Mouse (Mus musculus) neural tube, embryonic 15.5 days (tissue): ENCODE measurements around the gene Skp1a. TPM values are rescaled to one million over a fixed set of nuclear protein-coding genes. Genes with fewer than 3 reads are reported as not detected.

ENCODE experiments used
- ATAC-seq: fragments of 200-750 bp; cut with Nextera tagmentation; 2 replicates; pipeline ENCODE4 v1.8.0; 2017; ENCODE audit warnings: mild to moderate bottlenecking, moderate TSS enrichment, moderate library complexity; ENCODE audit not compliant: low FRiP score
- H3K27ac ChIP-seq: fragments of 300-500 bp; sonication (generic); replicated peaks from 2 replicates; pipeline ENCODE4 v1.5.1; 2015; ENCODE audit warnings: mild to moderate bottlenecking, inconsistent platforms
- H3K27me3 ChIP-seq: fragments of 300-500 bp; sonication (generic); replicated peaks from 2 replicates; pipeline ENCODE4 v1.6.1; 2015; ENCODE audit warnings: inconsistent platforms
- H3K36me3 ChIP-seq: fragments of 300-500 bp; sonication (generic); 2 replicates; pipeline ENCODE4 v1.6.1; 2015; ENCODE audit warnings: inconsistent platforms
- H3K4me1 ChIP-seq: fragments of 300-500 bp; sonication (generic); 2 replicates; pipeline ENCODE4 v1.6.1; 2015; ENCODE audit warnings: inconsistent platforms
- H3K4me2 ChIP-seq: fragments of 300-500 bp; sonication (generic); 2 replicates; pipeline ENCODE4 v1.6.1; 2015; ENCODE audit warnings: inconsistent platforms, mild to moderate bottlenecking, moderate library complexity
- H3K4me3 ChIP-seq: fragments of 300-500 bp; sonication (generic); replicated peaks from 2 replicates; pipeline ENCODE4 v1.5.1; 2015; ENCODE audit warnings: mild to moderate bottlenecking, inconsistent platforms
- H3K9ac ChIP-seq: fragments of 300-500 bp; sonication (generic); replicated peaks from 2 replicates; pipeline ENCODE4 v1.6.1; 2015; ENCODE audit warnings: mild to moderate bottlenecking, inconsistent platforms
- H3K9me3 ChIP-seq: fragments of 300-500 bp; sonication (generic); replicated peaks from 2 replicates; pipeline ENCODE4 v1.6.1; 2016; ENCODE audit warnings: inconsistent platforms
- WGBS: fragments of 180-500 bp; shearing (Covaris S2); methylation state at CpG from one replicate; pipeline ENCODE4 v1.1.7; 2015; ENCODE audit warnings: mixed read lengths; 5-methylcytosine and 5-hydroxymethylcytosine counted together
- polyA plus RNA-seq: library from polyadenylated mRNA; unstranded; fragments of >200 nt; fragmentation: Nextera tagmentation; extraction: Ambion mirVana; gene quantifications from 2 replicates; pipeline ENCODE4 v1.2.1, GENCODE M21; 2015

The Skp1a gene
- polyA plus RNA-seq, 1 experiment from 2014 or later, result 1,082 TPM

DNA sequence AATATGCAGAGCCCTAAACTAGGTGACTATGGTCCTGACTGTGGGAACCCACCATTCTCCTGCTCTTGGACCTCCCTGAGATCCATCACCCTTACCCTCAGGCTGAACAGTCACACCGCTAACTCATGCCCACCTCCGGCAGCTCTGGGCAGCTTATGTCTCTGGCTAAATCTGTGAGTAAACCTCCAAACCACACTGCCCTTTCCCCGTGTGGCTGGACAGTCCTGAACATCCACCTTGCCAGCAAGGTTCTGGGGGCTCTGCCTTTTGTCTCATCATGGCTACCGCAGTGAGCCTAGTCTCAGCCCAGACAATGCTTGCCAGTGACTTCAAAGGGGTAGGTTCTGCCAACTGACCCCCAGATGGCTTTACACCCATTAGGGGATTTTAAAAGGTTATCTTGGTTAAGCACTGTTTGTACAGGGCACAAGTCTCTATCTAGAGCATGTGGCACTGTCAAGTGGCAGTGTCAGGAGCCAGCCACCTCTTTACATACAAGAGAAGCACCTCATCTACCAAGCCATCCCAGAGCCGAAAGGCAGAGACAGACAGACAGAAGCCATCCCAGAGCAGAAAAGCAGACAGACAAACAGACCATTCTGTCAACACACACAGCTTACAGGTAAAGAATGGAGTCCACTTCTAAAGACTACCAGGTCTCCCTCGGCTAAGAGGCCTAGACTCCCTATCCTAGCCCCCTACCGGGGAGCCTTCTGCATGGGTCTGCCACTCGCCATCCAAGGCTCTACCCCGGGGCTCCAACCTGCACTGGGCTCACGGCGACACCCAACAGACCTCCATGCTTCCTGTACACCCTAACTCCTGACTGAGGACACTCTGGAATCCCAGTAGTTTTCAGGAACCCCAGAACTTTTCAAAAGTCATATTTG lies 49.0 kb downstream of the Skp1a start:
- H3K4me2 ChIP-seq, result no peak overlapping the region
- no peaks in the 10 kb centered on the region for H3K9me3 ChIP-seq
- peaks cover 24% of the 10 kb centered on the region for H3K4me1 ChIP-seq
- H3K4me3 ChIP-seq, result no peak overlapping the region
- no peak overlapping the region for H3K9ac ChIP-seq
- H3K36me3 ChIP-seq, result no peaks in the 10 kb centered on the region
- WGBS, result 89% methylated on average over 11 of the region's 11 CpGs
- peaks cover 28% of the 10 kb centered on the region for H3K27me3 ChIP-seq
- H3K27ac ChIP-seq, result no peak overlapping the region
- no peak for ATAC-seq

DNA sequence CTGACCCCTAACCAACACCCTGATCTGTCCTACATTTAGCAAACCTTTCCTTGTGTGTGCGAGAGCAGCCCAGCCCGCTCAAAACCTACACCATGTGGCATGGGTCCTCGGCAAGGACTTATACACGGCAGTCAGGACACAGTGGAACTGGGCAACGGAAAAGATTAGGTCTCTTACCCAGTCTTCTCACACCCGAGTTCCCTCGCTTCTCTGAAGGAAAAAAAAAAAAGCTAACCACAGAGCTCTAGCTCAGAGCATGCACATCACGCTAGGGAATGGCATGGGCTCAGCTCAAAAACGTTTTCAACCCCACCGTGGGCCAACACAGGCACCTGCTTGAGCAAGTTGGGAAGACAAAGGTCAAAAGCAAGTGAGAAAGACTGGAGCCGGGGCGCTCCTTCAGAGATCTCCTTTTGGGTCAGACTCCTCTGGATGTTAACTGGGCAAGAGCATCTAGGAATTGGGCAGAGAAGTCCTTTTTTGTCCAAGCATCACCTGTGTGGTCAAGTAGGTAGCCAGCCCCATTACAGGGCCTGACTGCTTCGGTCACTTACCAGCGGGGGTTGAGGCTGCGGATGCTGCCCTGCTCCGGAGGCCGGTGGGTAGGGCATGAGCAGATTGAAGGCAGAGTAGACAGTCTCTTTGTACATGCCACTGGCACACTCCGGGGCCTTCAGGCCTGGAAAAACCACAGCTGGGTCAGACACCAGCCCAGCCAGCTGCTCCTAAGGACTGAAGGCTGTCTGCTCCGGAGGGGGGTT lies 50.0 kb downstream of the Skp1a start:
- Histone ChIP-seq H3K4me2 (peak overlapping the region; percentile 96), H3K27me3 (peaks cover 34% of the 10 kb centered on the region), H3K4me3 (peak overlapping the region; percentile 64), H3K9me3 (no peaks in the 10 kb centered on the region), H3K27ac (no peak overlapping the region), H3K9ac (no peak overlapping the region), H3K36me3 (no peaks in the 10 kb centered on the region), H3K4me1 (peaks cover 30% of the 10 kb centered on the region)
- WGBS, result 69% methylated on average over 19 of the region's 19 CpGs
- ATAC-seq, result no peak

DNA sequence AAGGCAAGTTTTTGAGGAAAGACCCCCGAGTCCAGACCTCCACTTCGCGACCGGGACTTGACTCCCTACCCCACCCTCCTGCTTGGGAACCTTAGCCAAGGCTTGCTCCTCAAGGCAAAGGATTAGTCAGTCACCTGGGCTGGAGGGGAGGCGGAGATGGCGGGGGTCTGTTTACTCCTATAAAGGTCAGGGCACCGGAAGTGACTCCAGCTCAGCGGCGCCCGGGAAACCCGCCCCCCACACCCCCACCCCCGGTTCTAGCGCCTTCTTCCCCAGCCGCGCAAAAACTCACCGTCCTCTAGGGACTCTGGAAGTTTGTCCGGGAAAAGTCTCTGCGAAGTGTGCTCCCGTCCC lies 50.6 kb downstream of the Skp1a start:
- Histone ChIP-seq H3K27me3 (peaks cover 36% of the 10 kb centered on the region), H3K4me1 (peaks cover 30% of the 10 kb centered on the region), H3K9me3 (no peaks in the 10 kb centered on the region), H3K9ac (peak overlapping the region; percentile 60), H3K4me3 (peak overlapping the region; percentile 64), H3K4me2 (peak overlapping the region; percentile 96), H3K36me3 (no peaks in the 10 kb centered on the region), H3K27ac (peak overlapping the region; percentile 49; the same call in 1 of the 2 replicates)
- WGBS, result 1% methylated on average over 19 of the region's 19 CpGs
- ATAC-seq, result no peak

DNA sequence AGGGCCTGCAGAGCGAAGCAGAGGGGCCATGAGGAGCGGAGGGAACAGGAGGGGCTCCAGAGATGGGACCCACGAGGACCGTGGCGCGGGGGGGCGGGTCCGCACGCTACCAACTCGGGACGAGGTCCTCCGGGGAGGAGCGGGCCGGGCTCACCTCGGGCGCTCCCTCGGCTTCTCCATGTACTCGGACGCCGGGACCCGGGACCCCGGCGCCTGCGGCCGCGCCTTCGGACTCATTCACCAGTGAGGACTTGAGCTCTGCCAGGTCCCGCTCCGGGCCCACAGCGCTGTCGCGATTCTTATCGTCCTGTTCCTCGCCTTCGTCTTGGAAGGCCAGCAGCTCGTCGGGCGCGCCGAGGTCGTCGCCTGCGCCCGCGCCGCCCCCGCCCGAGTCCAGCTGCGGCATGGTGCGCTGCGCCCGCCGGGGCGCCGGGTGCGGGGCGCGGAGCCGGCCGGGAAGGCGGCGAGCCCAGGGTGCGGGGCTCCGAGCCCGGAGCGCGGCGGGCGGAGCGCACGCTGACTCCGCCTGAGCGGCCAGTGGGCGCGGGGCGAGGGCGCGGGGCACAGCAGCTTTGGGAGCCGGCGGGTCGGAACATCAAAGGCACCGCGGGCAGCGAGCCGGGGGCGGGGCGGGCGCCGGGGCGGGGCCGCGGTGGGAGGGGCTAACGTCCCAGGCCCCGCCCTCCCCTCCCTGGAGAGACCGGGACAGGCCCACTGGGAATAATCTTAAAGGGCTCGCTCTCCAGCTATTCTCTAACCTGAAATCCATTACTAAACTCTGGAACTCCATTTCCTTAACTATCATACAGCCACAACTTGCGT lies 51.2 kb downstream of the Skp1a start, which contains the start of gene Tcf7:
TSS of gene Tcf7 (minus strand) at position 241 of the 822 bp plus-strand sequence.
- H3K9ac ChIP-seq, result peak within 1 kb of the TSS; percentile 60
- H3K4me1 ChIP-seq, result peaks cover 30% of the 10 kb centered on the region
- H3K4me2 ChIP-seq, result peak within 1 kb of the TSS; percentile 96
- H3K4me3 ChIP-seq, result peak within 1 kb of the TSS; percentile 64
- H3K27me3 ChIP-seq, result peaks cover 36% of the 10 kb centered on the region
- ATAC-seq, result peak; percentile 46
- H3K27ac ChIP-seq, result peak within 1 kb of the TSS; percentile 49
- no peaks in the 10 kb centered on the region for H3K36me3 ChIP-seq
- under 1% methylated on average over 74 of the region's 97 CpGs for whole genome bisulfite sequencing
- H3K9me3 ChIP-seq, result no peaks in the 10 kb centered on the region

DNA sequence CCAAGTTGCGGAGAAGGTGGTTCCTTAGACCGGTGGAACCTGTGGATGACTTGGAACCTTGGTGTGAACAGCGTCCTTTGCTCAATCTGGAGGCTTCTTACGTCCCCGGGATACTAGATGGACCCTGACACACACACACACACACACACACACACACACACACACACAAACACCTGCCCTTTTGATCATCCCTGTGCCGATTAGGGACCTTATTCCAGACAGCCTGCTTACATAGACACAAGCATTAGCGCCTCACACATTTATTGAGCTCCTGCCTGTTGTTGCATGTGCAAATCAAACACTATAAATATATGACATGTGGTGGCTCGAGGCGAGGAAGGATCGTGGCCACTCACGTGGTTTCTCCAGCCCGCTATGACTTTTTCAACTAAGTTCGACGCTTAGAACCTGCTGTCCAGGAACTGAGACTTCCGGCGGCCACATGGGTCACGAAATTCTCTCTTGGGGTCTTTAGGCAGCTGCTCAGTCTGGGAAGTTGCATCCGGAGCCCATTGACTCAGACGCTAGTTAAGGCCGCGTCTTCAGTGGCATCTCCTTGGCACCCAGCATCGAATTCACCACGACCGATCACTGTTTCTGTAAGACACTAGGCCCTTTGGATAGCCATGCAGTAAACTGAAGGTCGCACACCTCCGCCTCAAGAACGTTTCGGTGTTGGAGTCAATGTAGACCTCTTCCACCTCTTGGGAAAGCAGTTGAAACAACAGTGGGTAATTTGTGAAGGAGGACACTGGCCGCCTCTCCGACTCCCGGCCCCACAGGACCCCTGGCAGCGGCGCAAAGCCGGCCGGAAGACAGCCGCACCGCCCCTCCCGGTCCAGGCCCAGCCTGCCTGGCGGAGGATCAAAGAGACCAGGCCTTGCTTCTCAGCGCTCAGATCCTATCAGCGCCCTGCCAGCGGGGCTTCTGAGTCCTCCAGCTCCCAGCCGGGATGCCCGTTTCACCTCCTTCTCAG lies 52.1 kb downstream of the Skp1a start:
- H3K27ac ChIP-seq, result no peak overlapping the region
- peaks cover 30% of the 10 kb centered on the region for H3K4me1 ChIP-seq
- ATAC-seq, result peak; percentile 30; the same call in 1 of the 2 replicates
- H3K36me3 ChIP-seq, result no peaks in the 10 kb centered on the region
- H3K9me3 ChIP-seq, result no peaks in the 10 kb centered on the region
- peak overlapping the region; percentile 64 for H3K4me3 ChIP-seq
- WGBS, result 8% methylated on average over 44 of the region's 44 CpGs
- H3K9ac ChIP-seq, result no peak overlapping the region
- H3K4me2 ChIP-seq, result peak overlapping the region; percentile 96
- peaks cover 36% of the 10 kb centered on the region for H3K27me3 ChIP-seq

DNA sequence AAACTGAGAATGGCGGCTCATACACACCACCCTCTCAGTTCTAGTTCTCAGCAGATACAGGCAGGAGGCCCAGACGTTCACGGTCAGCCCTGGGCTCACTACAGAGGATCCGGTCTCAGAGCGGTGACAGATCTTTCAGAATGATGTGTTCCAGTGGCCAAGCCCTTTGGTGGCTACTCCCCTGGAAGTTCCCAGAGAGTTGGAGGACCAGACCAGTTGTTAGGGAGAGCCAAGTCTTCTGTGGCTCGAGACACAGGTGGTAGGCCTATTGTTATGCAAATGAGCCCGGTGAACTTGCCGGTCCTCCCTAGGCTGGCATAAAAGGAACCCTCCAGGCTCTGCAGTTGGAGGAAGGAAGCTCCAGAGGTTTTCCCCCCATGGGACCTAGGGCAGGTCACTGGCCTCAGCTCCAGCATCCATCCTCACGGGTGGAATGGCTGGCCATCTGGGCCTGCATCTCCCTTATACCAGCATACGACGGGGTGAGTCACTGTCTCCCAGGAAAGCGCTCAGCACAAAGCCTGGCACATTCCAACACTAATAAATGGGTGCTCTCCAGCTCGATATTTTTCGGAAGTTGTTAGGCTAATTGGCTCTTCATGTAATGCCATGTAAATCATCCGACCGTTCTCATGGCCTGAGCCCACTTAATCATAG lies 54.6 kb downstream of the Skp1a start:
- ATAC-seq, result no peak
- 19% methylated on average over 16 of the region's 16 CpGs for WGBS

DNA sequence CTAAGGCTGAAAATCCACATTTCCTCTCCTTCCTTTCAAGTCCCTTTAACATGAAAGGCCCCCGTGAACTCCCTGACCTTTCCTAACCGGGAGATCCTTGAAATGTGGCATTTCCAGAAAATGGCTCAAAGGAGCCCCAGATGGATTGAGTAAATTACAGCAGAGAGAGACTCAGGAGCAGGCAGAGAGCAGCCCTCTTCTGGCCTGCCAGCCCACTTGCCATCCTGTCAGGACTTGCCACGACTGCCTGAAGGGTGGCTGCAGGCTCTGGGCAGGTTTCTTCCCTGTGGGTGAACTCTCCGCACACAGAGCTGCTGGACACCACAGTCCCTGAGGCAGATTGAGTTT lies 55.1 kb downstream of the Skp1a start:
- WGBS, result 16% methylated on average over 4 of the region's 4 CpGs
- Histone ChIP-seq H3K9ac (no peak overlapping the region), H3K27me3 (peaks cover 33% of the 10 kb centered on the region), H3K27ac (no peak overlapping the region), H3K9me3 (no peaks in the 10 kb centered on the region), H3K4me1 (peaks cover 30% of the 10 kb centered on the region), H3K4me2 (no peak overlapping the region), H3K36me3 (no peaks in the 10 kb centered on the region), H3K4me3 (no peak overlapping the region)
- ATAC-seq, result no peak

More for the DNA sequence above, 54.6 kb downstream of the Skp1a start:
- Histone ChIP-seq H3K4me3 (no peak overlapping the region), H3K4me2 (no peak overlapping the region), H3K4me1 (peaks cover 30% of the 10 kb centered on the region), H3K36me3 (no peaks in the 10 kb centered on the region), H3K9ac (no peak overlapping the region), H3K27ac (no peak overlapping the region), H3K9me3 (no peaks in the 10 kb centered on the region), H3K27me3 (peaks cover 34% of the 10 kb centered on the region)

DNA sequence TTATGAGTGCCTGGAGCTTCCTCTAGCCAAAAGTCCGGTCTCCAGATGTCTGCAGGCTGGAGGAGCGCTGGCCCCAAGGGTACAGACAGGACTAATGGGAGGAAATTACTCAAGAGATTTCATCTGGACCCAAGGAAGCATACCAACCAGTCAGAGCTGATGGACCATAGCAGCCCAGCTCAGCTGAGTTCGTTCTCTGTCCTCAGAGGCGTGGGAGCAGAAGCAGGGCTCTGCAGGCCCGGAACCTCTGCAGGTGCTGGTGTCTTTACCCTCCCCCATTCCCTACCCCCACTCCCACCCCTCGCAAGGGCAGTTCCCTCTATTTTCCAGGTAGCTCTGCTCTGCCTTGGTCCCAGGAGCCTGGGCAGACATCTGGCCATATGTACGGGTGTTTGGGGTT lies 60.6 kb downstream of the Skp1a start:
- Histone ChIP-seq H3K4me2 (no peak overlapping the region), H3K36me3 (no peaks in the 10 kb centered on the region), H3K27me3 (no peaks in the 10 kb centered on the region), H3K4me3 (no peak overlapping the region), H3K9ac (no peak overlapping the region), H3K9me3 (no peaks in the 10 kb centered on the region), H3K27ac (no peak overlapping the region), H3K4me1 (peaks cover 2% of the 10 kb centered on the region; the same call in 1 of the 2 replicates)
- WGBS, result 84% methylated on average over 7 of the region's 7 CpGs
- no peak for ATAC-seq

DNA sequence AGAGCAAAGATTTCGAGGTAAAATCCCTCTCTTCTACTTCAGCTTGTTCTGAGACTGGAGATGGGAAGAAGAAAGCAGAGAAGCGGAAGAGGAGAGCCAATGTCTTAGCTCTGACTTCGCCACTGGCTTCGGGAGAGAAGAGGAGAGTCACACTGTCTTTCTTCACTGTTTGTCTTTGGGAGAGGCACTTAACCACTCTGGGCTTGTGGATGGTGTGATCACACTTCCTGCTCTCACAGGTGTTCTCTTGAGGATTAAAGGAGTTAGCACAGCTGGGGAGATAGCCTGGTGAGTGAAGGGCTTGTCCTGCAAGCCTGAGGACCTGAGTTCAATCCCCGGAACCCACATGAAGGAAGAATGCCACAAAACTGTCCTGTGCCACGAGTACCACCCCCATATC lies 61.1 kb downstream of the Skp1a start:
- no peak overlapping the region for H3K4me2 ChIP-seq
- H3K36me3 ChIP-seq, result no peaks in the 10 kb centered on the region
- no peak for ATAC-seq
- no peaks in the 10 kb centered on the region for H3K9me3 ChIP-seq
- no peak overlapping the region for H3K27ac ChIP-seq
- 79% methylated on average over 6 of the region's 6 CpGs for WGBS
- H3K9ac ChIP-seq, result no peak overlapping the region
- H3K4me3 ChIP-seq, result no peak overlapping the region
- no peaks in the 10 kb centered on the region for H3K27me3 ChIP-seq
- peaks cover 2% of the 10 kb centered on the region; the same call in 1 of the 2 replicates for H3K4me1 ChIP-seq

DNA sequence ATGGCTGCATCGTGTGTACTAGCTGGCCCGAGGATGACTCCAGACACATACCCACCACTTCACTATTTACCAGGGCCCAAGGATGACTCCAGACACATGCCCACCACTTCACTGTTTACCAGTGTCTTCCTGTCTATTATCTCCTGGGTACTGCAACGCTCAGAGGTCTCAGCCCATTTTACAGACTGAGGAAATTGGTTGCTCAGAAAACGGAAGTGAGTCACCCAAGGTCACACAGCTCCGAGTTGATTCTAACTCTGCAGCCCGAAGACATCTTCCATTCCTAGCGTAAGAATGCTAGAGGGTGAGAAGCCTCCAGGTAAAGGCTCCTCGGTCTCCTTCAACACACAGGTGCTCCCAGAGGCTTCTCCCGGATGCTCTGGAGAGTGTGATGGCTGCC lies 62.3 kb downstream of the Skp1a start:
- Histone ChIP-seq H3K9me3 (no peaks in the 10 kb centered on the region), H3K4me2 (no peak overlapping the region), H3K36me3 (no peaks in the 10 kb centered on the region), H3K4me3 (no peak overlapping the region), H3K9ac (no peak overlapping the region), H3K27me3 (no peaks in the 10 kb centered on the region), H3K4me1 (peaks cover 2% of the 10 kb centered on the region; the same call in 1 of the 2 replicates), H3K27ac (no peak overlapping the region)
- WGBS, result 87% methylated on average over 9 of the region's 9 CpGs
- ATAC-seq, result no peak
